Mouse (Mus musculus) intestine, embryonic 16.5 days (tissue): ENCODE data around the gene Colgalt2. TPM values are rescaled to one million over a fixed set of nuclear protein-coding genes. Genes with fewer than 3 reads are reported as not detected.

Experiments
- ATAC-seq: fragments of 200-750 bp; cut with Nextera tagmentation; 2 replicates; pipeline ENCODE4 v1.8.0; 2017; ENCODE audit warnings: moderate TSS enrichment, moderate library complexity
- H3K27ac ChIP-seq: fragments of 300-500 bp; sonication (generic); 2 replicates; pipeline ENCODE4 v1.5.1; 2014; ENCODE audit warnings: mild to moderate bottlenecking, low read length
- H3K27me3 ChIP-seq: fragments of 300-500 bp; sonication (generic); replicated peaks from 2 replicates; pipeline ENCODE4 v1.6.1; 2014; ENCODE audit warnings: low read length, control low read depth, mixed read lengths; ENCODE audit not compliant: control insufficient read depth, insufficient read depth
- H3K36me3 ChIP-seq: fragments of 300-500 bp; sonication (generic); 2 replicates; pipeline ENCODE4 v1.6.1; 2014; ENCODE audit warnings: low read length, control low read depth; ENCODE audit not compliant: control insufficient read depth, insufficient read depth
- H3K4me1 ChIP-seq: fragments of 300-500 bp; sonication (generic); 2 replicates; pipeline ENCODE4 v1.6.1; 2014; ENCODE audit warnings: low read length, control low read depth, mixed read lengths; ENCODE audit not compliant: control insufficient read depth, insufficient read depth
- H3K4me2 ChIP-seq: fragments of 300-500 bp; sonication (generic); 2 replicates; pipeline ENCODE4 v1.6.1; 2014; ENCODE audit warnings: low read depth, low read length, control low read depth
- H3K4me3 ChIP-seq: fragments of 300-500 bp; sonication (generic); 2 replicates; pipeline ENCODE4 v1.5.1; 2014; ENCODE audit warnings: mild to moderate bottlenecking, low read length
- H3K9ac ChIP-seq: fragments of 300-500 bp; sonication (generic); 2 replicates; pipeline ENCODE4 v1.6.1; 2014; ENCODE audit warnings: low read depth, low read length
- H3K9me3 ChIP-seq: fragments of 300-500 bp; sonication (generic); 2 replicates; pipeline ENCODE4 v1.6.1; 2016; ENCODE audit warnings: low read length, control low read depth; ENCODE audit not compliant: control insufficient read depth
- WGBS: fragments of 180-500 bp; shearing (Covaris S2); extraction: QIAGEN DNeasy Blood & Tissue Kit; methylation state at CpG from one replicate; pipeline ENCODE4 v1.1.7; 2014; 5-methylcytosine and 5-hydroxymethylcytosine counted together
- polyA plus RNA-seq: library from polyadenylated mRNA; unstranded; fragments of >200 nt; fragmentation: Nextera tagmentation; extraction: Ambion mirVana; gene quantifications from 2 replicates; pipeline ENCODE4 v1.2.1, GENCODE M21; 2015

Gene Colgalt2
- polyA plus RNA-seq, 1 experiment from 2014 or later, result 1.5 TPM

GRCm38 (mm10) chr1:152520798-152521575 is 121.4 kb downstream of the Colgalt2 start:
- H3K4me1 ChIP-seq, result peaks cover 6% of the 10 kb centered on the region; the same call in 1 of the 2 replicates
- H3K9ac ChIP-seq, result no peak overlapping the region
- no peak overlapping the region for H3K4me2 ChIP-seq
- no peak for ATAC-seq
- no peak overlapping the region for H3K27ac ChIP-seq
- no peaks in the 10 kb centered on the region for H3K9me3 ChIP-seq
- no peak overlapping the region for H3K4me3 ChIP-seq
- no peaks in the 10 kb centered on the region for H3K27me3 ChIP-seq
- 81% methylated on average over 16 of the region's 16 CpGs for whole genome bisulfite sequencing
- H3K36me3 ChIP-seq, result peaks cover 17% of the 10 kb centered on the region

- H3K4me3 ChIP-seq, result no peak overlapping the region
- no peaks in the 10 kb centered on the region for H3K9me3 ChIP-seq
- no peak for ATAC-seq
- 91% methylated on average over 3 of the region's 3 CpGs for WGBS
- no peaks in the 10 kb centered on the region for H3K27me3 ChIP-seq
- H3K9ac ChIP-seq, result no peak overlapping the region
- peaks cover 21% of the 10 kb centered on the region for H3K36me3 ChIP-seq
- H3K4me2 ChIP-seq, result no peak overlapping the region
- H3K4me1 ChIP-seq, result peaks cover 6% of the 10 kb centered on the region; the same call in 1 of the 2 replicates
- H3K27ac ChIP-seq, result no peak overlapping the region
Observed at GRCm38 (mm10) chr1:152522226-152522625, 122.6 kb downstream of the Colgalt2 start.

- Histone ChIP-seq H3K4me3 (no peak overlapping the region), H3K36me3 (peaks cover 25% of the 10 kb centered on the region), H3K27me3 (no peaks in the 10 kb centered on the region), H3K4me2 (no peak overlapping the region), H3K27ac (no peak overlapping the region), H3K4me1 (peaks cover 8% of the 10 kb centered on the region; the same call in 1 of the 2 replicates), H3K9ac (no peak overlapping the region), H3K9me3 (no peaks in the 10 kb centered on the region)
- no peak for ATAC-seq
- whole genome bisulfite sequencing, result 57% methylated on average over 11 of the region's 11 CpGs
Observed at GRCm38 (mm10) chr1:152523292-152523691, 123.7 kb downstream of the Colgalt2 start.

GRCm38 (mm10) chr1:152524098-152524892 is 124.7 kb downstream of the Colgalt2 start:
- no peaks in the 10 kb centered on the region for H3K9me3 ChIP-seq
- H3K4me3 ChIP-seq, result no peak overlapping the region
- no peaks in the 10 kb centered on the region for H3K27me3 ChIP-seq
- WGBS, result 78% methylated on average over 22 of the region's 22 CpGs
- ATAC-seq, result no peak
- H3K9ac ChIP-seq, result no peak overlapping the region
- H3K36me3 ChIP-seq, result peaks cover 25% of the 10 kb centered on the region
- no peak overlapping the region for H3K27ac ChIP-seq
- no peak overlapping the region for H3K4me2 ChIP-seq
- peaks cover 8% of the 10 kb centered on the region; the same call in 1 of the 2 replicates for H3K4me1 ChIP-seq

GRCm38 (mm10) chr1:152524987-152525648 is 125.5 kb downstream of the Colgalt2 start:
- 15% methylated on average over 6 of the region's 6 CpGs for WGBS

GRCm38 (mm10) chr1:152526154-152526553 is 126.5 kb downstream of the Colgalt2 start:
- Histone ChIP-seq H3K4me3 (no peak overlapping the region), H3K36me3 (peaks cover 20% of the 10 kb centered on the region), H3K4me1 (peaks cover 8% of the 10 kb centered on the region; the same call in 1 of the 2 replicates), H3K4me2 (no peak overlapping the region), H3K9me3 (no peaks in the 10 kb centered on the region), H3K27ac (no peak overlapping the region), H3K9ac (no peak overlapping the region), H3K27me3 (no peaks in the 10 kb centered on the region)
- no peak for ATAC-seq
- WGBS, result 83% methylated on average over 9 of the region's 9 CpGs

More at GRCm38 (mm10) chr1:152524987-152525648, 125.5 kb downstream of the Colgalt2 start:
- ATAC-seq, result peak; percentile 63
- H3K9me3 ChIP-seq, result no peaks in the 10 kb centered on the region
- peaks cover 23% of the 10 kb centered on the region for H3K36me3 ChIP-seq
- no peaks in the 10 kb centered on the region for H3K27me3 ChIP-seq
- no peak overlapping the region for H3K9ac ChIP-seq
- peaks cover 8% of the 10 kb centered on the region; the same call in 1 of the 2 replicates for H3K4me1 ChIP-seq
- no peak overlapping the region for H3K4me2 ChIP-seq
- no peak overlapping the region for H3K4me3 ChIP-seq
- peak overlapping the region; percentile 23; the same call in 1 of the 2 replicates for H3K27ac ChIP-seq

GRCm38 (mm10) chr1:152528214-152528613 is 128.6 kb downstream of the Colgalt2 start:
- 75% methylated on average over 6 of the region's 6 CpGs for WGBS
- Histone ChIP-seq H3K27me3 (no peaks in the 10 kb centered on the region), H3K27ac (no peak overlapping the region), H3K36me3 (peaks cover 16% of the 10 kb centered on the region), H3K4me2 (no peak overlapping the region), H3K4me3 (no peak overlapping the region), H3K4me1 (peaks cover 8% of the 10 kb centered on the region; the same call in 1 of the 2 replicates), H3K9ac (no peak overlapping the region), H3K9me3 (no peaks in the 10 kb centered on the region)
- ATAC-seq, result no peak

- Histone ChIP-seq H3K4me3 (no peak overlapping the region), H3K27ac (no peak overlapping the region), H3K9ac (no peak overlapping the region), H3K4me1 (peaks cover 8% of the 10 kb centered on the region; the same call in 1 of the 2 replicates), H3K27me3 (no peaks in the 10 kb centered on the region), H3K9me3 (no peaks in the 10 kb centered on the region), H3K36me3 (peaks cover 19% of the 10 kb centered on the region), H3K4me2 (no peak overlapping the region)
- ATAC-seq, result no peak
- WGBS, result 74% methylated on average over 3 of the region's 3 CpGs
Observed at GRCm38 (mm10) chr1:152528778-152529177, 129.1 kb downstream of the Colgalt2 start.

- H3K4me1 ChIP-seq, result peaks cover 3% of the 10 kb centered on the region; the same call in 1 of the 2 replicates
- peak; percentile 24; the same call in 1 of the 2 replicates for ATAC-seq
- H3K36me3 ChIP-seq, result peaks cover 12% of the 10 kb centered on the region
- no peaks in the 10 kb centered on the region for H3K27me3 ChIP-seq
- no peak overlapping the region for H3K4me3 ChIP-seq
- WGBS, result 51% methylated on average over 15 of the region's 15 CpGs
- H3K9me3 ChIP-seq, result no peaks in the 10 kb centered on the region
- H3K4me2 ChIP-seq, result no peak overlapping the region
- H3K9ac ChIP-seq, result peak overlapping the region; percentile 20; the same call in 1 of the 2 replicates
- H3K27ac ChIP-seq, result no peak overlapping the region
Observed at GRCm38 (mm10) chr1:152531498-152531897, 131.9 kb downstream of the Colgalt2 start.
